Mouse (Mus musculus): ENCODE results near the gene Gpc3. TPM values are rescaled to one million over a fixed set of nuclear protein-coding genes. Genes with fewer than 3 reads are reported as not detected.

The Gpc3 gene
- polyA plus RNA-seq, 1 experiment from 2014 or later = 58.4 TPM

- no peak for ATAC-seq (ENCODE audit: low FRiP score, low TSS enrichment)
These were observed 293.1 kb downstream of the Gpc3 start for GRCm38 (mm10) chrX:52320653-52321052.

GRCm38 (mm10) chrX:52310976-52311375 lies 302.8 kb downstream of the Gpc3 start:
- no peak overlapping the region for H3K4me3 ChIP-seq (replicated peaks; ENCODE audit: low read depth, low read length)
- WGBS = 91% methylated on average over 2 of the region's 2 CpGs
- H3K36me3 ChIP-seq (ENCODE audit: control insufficient read depth, insufficient read depth, low read length) = no peaks in the 10 kb centered on the region
- DNase-seq (no peak), ATAC-seq (ENCODE audit: low FRiP score, low TSS enrichment) (no peak)
- no peak overlapping the region for H3K9ac ChIP-seq (replicated peaks; ENCODE audit: low read length)
- no peaks in the 10 kb centered on the region for H3K9me3 ChIP-seq (ENCODE audit: control insufficient read depth, low read length)
- H3K27ac ChIP-seq (replicated peaks; ENCODE audit: low read depth, low read length) = no peak overlapping the region
- H3K4me2 ChIP-seq (ENCODE audit: low read length) = no peak overlapping the region
- H3K27me3 ChIP-seq (ENCODE audit: control insufficient read depth, insufficient read depth, low read length) = no peaks in the 10 kb centered on the region
- no peaks in the 10 kb centered on the region for H3K4me1 ChIP-seq (ENCODE audit: control insufficient read depth, insufficient read depth, low read length)

More at GRCm38 (mm10) chrX:52320653-52321052, 293.1 kb downstream of the Gpc3 start:
- no peaks in the 10 kb centered on the region for H3K36me3 ChIP-seq (ENCODE audit: control insufficient read depth, insufficient read depth, low read length)
- no peaks in the 10 kb centered on the region for H3K9me3 ChIP-seq (ENCODE audit: control insufficient read depth, low read length)
- no peak for DNase-seq
- H3K27me3 ChIP-seq (ENCODE audit: control insufficient read depth, insufficient read depth, low read length) = no peaks in the 10 kb centered on the region
- no peak overlapping the region for H3K9ac ChIP-seq (replicated peaks; ENCODE audit: low read length)
- no peak overlapping the region for H3K4me3 ChIP-seq (replicated peaks; ENCODE audit: low read depth, low read length)
- H3K4me2 ChIP-seq (ENCODE audit: low read length) = no peak overlapping the region
- H3K27ac ChIP-seq (replicated peaks; ENCODE audit: low read depth, low read length) = no peak overlapping the region
- no peaks in the 10 kb centered on the region for H3K4me1 ChIP-seq (ENCODE audit: control insufficient read depth, insufficient read depth, low read length)
- WGBS = 74% methylated on average over 4 of the region's 4 CpGs

- Histone ChIP-seq H3K4me2 (ENCODE audit: low read length) (no peak overlapping the region), H3K27ac (replicated peaks; ENCODE audit: low read depth, low read length) (no peak overlapping the region), H3K9me3 (ENCODE audit: control insufficient read depth, low read length) (no peaks in the 10 kb centered on the region), H3K27me3 (ENCODE audit: control insufficient read depth, insufficient read depth, low read length) (no peaks in the 10 kb centered on the region), H3K4me1 (ENCODE audit: control insufficient read depth, insufficient read depth, low read length) (no peaks in the 10 kb centered on the region), H3K9ac (replicated peaks; ENCODE audit: low read length) (no peak overlapping the region), H3K36me3 (ENCODE audit: control insufficient read depth, insufficient read depth, low read length) (no peaks in the 10 kb centered on the region), H3K4me3 (replicated peaks; ENCODE audit: low read depth, low read length) (no peak overlapping the region)
- WGBS = 87% methylated on average over 4 of the region's 4 CpGs
- no peak for ATAC-seq (ENCODE audit: low FRiP score, low TSS enrichment)
- DNase-seq = no peak
These were observed 308.5 kb downstream of the Gpc3 start for GRCm38 (mm10) chrX:52305226-52305625.

GRCm38 (mm10) chrX:52288792-52289191 lies 325.0 kb downstream of the Gpc3 start:
- Histone ChIP-seq H3K9ac (replicated peaks; ENCODE audit: low read length) (no peak overlapping the region), H3K27me3 (ENCODE audit: control insufficient read depth, insufficient read depth, low read length) (no peaks in the 10 kb centered on the region), H3K4me3 (replicated peaks; ENCODE audit: low read depth, low read length) (no peak overlapping the region), H3K9me3 (ENCODE audit: control insufficient read depth, low read length) (no peaks in the 10 kb centered on the region), H3K4me2 (ENCODE audit: low read length) (no peak overlapping the region), H3K27ac (replicated peaks; ENCODE audit: low read depth, low read length) (no peak overlapping the region), H3K4me1 (ENCODE audit: control insufficient read depth, insufficient read depth, low read length) (no peaks in the 10 kb centered on the region), H3K36me3 (ENCODE audit: control insufficient read depth, insufficient read depth, low read length) (no peaks in the 10 kb centered on the region)
- WGBS = 16% methylated on average over 1 of the region's 1 CpGs
- ATAC-seq (ENCODE audit: low FRiP score, low TSS enrichment) (no peak), DNase-seq (peak; percentile 3)

GRCm38 (mm10) chrX:52287944-52288343 lies 325.8 kb downstream of the Gpc3 start:
- H3K4me1 ChIP-seq (ENCODE audit: control insufficient read depth, insufficient read depth, low read length) = no peaks in the 10 kb centered on the region
- H3K4me2 ChIP-seq (ENCODE audit: low read length) = no peak overlapping the region
- ATAC-seq (ENCODE audit: low FRiP score, low TSS enrichment) = no peak
- 65% methylated on average over 6 of the region's 6 CpGs for WGBS
- H3K27ac ChIP-seq (replicated peaks; ENCODE audit: low read depth, low read length) = no peak overlapping the region
- no peak overlapping the region for H3K9ac ChIP-seq (replicated peaks; ENCODE audit: low read length)
- peak; percentile 2 for DNase-seq
- H3K4me3 ChIP-seq (replicated peaks; ENCODE audit: low read depth, low read length) = no peak overlapping the region
- no peaks in the 10 kb centered on the region for H3K27me3 ChIP-seq (ENCODE audit: control insufficient read depth, insufficient read depth, low read length)
- no peaks in the 10 kb centered on the region for H3K36me3 ChIP-seq (ENCODE audit: control insufficient read depth, insufficient read depth, low read length)
- H3K9me3 ChIP-seq (ENCODE audit: control insufficient read depth, low read length) = no peaks in the 10 kb centered on the region

- no peaks in the 10 kb centered on the region for H3K27me3 ChIP-seq (ENCODE audit: control insufficient read depth, insufficient read depth, low read length)
- H3K4me3 ChIP-seq (replicated peaks; ENCODE audit: low read depth, low read length) = no peak overlapping the region
- no peak overlapping the region for H3K27ac ChIP-seq (replicated peaks; ENCODE audit: low read depth, low read length)
- no peak for ATAC-seq (ENCODE audit: low FRiP score, low TSS enrichment)
- WGBS = 82% methylated on average over 4 of the region's 4 CpGs
- H3K9ac ChIP-seq (replicated peaks; ENCODE audit: low read length) = no peak overlapping the region
- no peaks in the 10 kb centered on the region for H3K4me1 ChIP-seq (ENCODE audit: control insufficient read depth, insufficient read depth, low read length)
- H3K4me2 ChIP-seq (ENCODE audit: low read length) = no peak overlapping the region
- no peaks in the 10 kb centered on the region for H3K9me3 ChIP-seq (ENCODE audit: control insufficient read depth, low read length)
- H3K36me3 ChIP-seq (ENCODE audit: control insufficient read depth, insufficient read depth, low read length) = no peaks in the 10 kb centered on the region
- DNase-seq = no peak
These were observed 331.7 kb downstream of the Gpc3 start for GRCm38 (mm10) chrX:52282070-52282469.

GRCm38 (mm10) chrX:52281103-52281900 lies 332.4 kb downstream of the Gpc3 start:
- Histone ChIP-seq H3K4me3 (replicated peaks; ENCODE audit: low read depth, low read length) (no peak overlapping the region), H3K27ac (replicated peaks; ENCODE audit: low read depth, low read length) (no peak overlapping the region), H3K9ac (replicated peaks; ENCODE audit: low read length) (no peak overlapping the region), H3K4me2 (ENCODE audit: low read length) (no peak overlapping the region), H3K9me3 (ENCODE audit: control insufficient read depth, low read length) (no peaks in the 10 kb centered on the region), H3K27me3 (ENCODE audit: control insufficient read depth, insufficient read depth, low read length) (no peaks in the 10 kb centered on the region), H3K4me1 (ENCODE audit: control insufficient read depth, insufficient read depth, low read length) (no peaks in the 10 kb centered on the region), H3K36me3 (ENCODE audit: control insufficient read depth, insufficient read depth, low read length) (no peaks in the 10 kb centered on the region)
- WGBS = 85% methylated on average over 6 of the region's 6 CpGs
- DNase-seq = no peak
- ATAC-seq (ENCODE audit: low FRiP score, low TSS enrichment) = no peak

- H3K27ac ChIP-seq (replicated peaks; ENCODE audit: low read depth, low read length) = no peak overlapping the region
- no peaks in the 10 kb centered on the region for H3K36me3 ChIP-seq (ENCODE audit: control insufficient read depth, insufficient read depth, low read length)
- no peaks in the 10 kb centered on the region for H3K27me3 ChIP-seq (ENCODE audit: control insufficient read depth, insufficient read depth, low read length)
- H3K9ac ChIP-seq (replicated peaks; ENCODE audit: low read length) = no peak overlapping the region
- H3K4me3 ChIP-seq (replicated peaks; ENCODE audit: low read depth, low read length) = no peak overlapping the region
- H3K4me1 ChIP-seq (ENCODE audit: control insufficient read depth, insufficient read depth, low read length) = no peaks in the 10 kb centered on the region
- DNase-seq (no peak), ATAC-seq (ENCODE audit: low FRiP score, low TSS enrichment) (no peak)
- WGBS = 80% methylated on average over 3 of the region's 3 CpGs
- H3K9me3 ChIP-seq (ENCODE audit: control insufficient read depth, low read length) = no peaks in the 10 kb centered on the region
- no peak overlapping the region for H3K4me2 ChIP-seq (ENCODE audit: low read length)
These were observed 334.9 kb downstream of the Gpc3 start for GRCm38 (mm10) chrX:52278687-52279359.

- WGBS = 42% methylated on average over 1 of the region's 1 CpGs
These were observed 336.2 kb downstream of the Gpc3 start for GRCm38 (mm10) chrX:52277599-52277998.

More at GRCm38 (mm10) chrX:52277599-52277998, 336.2 kb downstream of the Gpc3 start:
- no peaks in the 10 kb centered on the region for H3K27me3 ChIP-seq (ENCODE audit: control insufficient read depth, insufficient read depth, low read length)
- H3K9me3 ChIP-seq (ENCODE audit: control insufficient read depth, low read length) = no peaks in the 10 kb centered on the region
- H3K36me3 ChIP-seq (ENCODE audit: control insufficient read depth, insufficient read depth, low read length) = no peaks in the 10 kb centered on the region
- ATAC-seq (ENCODE audit: low FRiP score, low TSS enrichment) = no peak
- H3K4me1 ChIP-seq (ENCODE audit: control insufficient read depth, insufficient read depth, low read length) = no peaks in the 10 kb centered on the region
- H3K4me3 ChIP-seq (replicated peaks; ENCODE audit: low read depth, low read length) = no peak overlapping the region
- H3K27ac ChIP-seq (replicated peaks; ENCODE audit: low read depth, low read length) = no peak overlapping the region
- H3K9ac ChIP-seq (replicated peaks; ENCODE audit: low read length) = no peak overlapping the region
- DNase-seq = no peak
- H3K4me2 ChIP-seq (ENCODE audit: low read length) = no peak overlapping the region

Data from midbrain, embryonic 14.5 days (tissue).